Mouse (Mus musculus): ENCODE results near the gene Palm.
A peak's percentile ranks its signal among the peaks of the same experiment; 100 is the strongest.

Palm gene

GRCm38 (mm10) chr10:79831583-79831982 lies 38.2 kb downstream of the Palm start:
- DNase-seq (ENCODE audit: low read depth), result no peak

DNA sequence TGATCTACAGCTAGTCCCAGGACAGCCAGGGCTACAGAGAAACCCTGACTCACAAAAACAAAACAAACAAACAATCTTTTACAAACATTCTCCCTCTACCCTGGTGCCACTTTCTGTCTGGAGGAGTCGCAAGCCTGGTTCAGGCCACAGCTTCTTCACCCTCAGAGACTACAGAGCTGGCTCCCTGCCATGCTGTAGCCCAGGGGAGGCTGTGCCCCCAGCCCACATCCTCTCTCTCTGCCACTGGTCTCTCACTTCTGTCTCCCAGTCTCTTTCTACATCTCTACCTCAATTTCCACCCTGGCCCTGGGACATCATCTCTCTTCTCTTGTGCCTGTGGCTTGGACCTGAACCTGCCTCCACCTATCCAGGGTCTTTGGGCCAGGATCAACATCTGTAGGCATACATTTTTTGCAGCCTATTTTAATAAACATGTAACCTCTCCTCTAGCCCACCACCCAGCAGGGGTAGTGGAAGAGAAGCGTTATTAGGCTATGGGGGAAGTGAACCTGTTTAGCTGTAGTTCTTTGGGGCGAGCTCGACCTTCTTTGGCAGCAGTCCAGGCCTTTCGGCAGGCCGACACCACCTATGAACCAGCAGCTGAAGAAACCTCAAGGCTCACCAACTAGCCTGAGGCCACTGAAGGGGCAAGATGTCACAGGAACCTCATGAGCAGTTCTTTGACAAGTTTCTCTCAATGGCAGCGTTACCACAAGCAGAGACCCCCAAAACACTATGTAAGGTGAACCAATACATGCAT lies 38.8 kb downstream of the Palm start:
- DNase-seq (ENCODE audit: low read depth), result no peak

- DNase-seq (ENCODE audit: low read depth), result no peak
Measured at GRCm38 (mm10) chr10:79832786-79833181, 39.4 kb downstream of the Palm start.

DNA sequence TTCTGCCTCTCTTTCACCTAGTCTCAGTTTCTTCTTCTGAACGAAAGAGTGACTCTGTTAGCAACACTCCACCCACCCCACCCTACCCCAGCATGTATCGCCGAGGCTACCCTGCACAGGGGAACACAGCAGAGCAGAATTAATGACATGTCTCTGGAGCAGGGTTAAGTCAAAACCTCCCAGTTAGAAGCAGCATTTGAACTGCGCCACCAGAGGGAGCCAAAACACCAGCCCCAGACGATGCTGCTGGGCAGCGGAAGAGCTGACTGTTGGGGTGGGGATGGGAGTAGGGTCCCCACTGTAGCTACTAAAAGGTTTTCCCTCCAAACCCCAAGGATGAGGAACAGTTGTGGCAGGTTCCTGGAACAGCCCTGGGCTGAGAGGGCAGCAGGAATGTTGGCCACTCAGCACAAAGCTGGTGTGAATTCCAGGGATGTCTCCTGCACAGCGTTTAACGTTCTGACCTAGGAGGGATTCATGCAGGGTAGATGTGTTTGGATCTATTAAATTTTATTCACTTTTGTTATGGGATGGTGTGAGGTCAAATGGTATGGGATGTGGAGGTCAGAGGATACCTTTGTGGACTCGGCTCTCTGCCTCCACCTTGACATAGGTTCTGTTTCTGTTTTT lies 41.5 kb downstream of the Palm start:
- peak; percentile 46 for DNase-seq (ENCODE audit: low read depth)

GRCm38 (mm10) chr10:79836918-79837317 lies 43.5 kb downstream of the Palm start:
- no peak for DNase-seq (ENCODE audit: low read depth)

DNA sequence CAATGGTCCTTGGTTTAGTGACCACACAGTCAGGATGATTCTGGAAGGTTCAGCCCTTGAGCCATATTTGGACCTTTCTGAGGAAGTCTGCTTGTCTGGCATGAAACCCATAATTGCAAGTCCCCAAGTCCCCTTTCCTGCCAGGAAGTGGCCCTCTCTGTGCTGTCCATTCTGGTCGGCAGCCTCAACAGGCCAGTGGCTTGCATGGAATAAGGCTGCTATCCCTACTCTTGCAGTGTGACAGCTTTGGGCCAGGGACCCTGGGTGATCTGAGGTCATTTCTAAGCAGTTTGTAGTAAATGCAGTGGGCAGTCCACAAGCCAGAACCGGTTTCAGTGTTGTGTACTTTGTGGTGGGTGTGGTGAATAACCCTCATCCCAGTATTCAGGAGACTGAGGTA lies 44.8 kb downstream of the Palm start:
- DNase-seq (ENCODE audit: low read depth), result no peak

DNA sequence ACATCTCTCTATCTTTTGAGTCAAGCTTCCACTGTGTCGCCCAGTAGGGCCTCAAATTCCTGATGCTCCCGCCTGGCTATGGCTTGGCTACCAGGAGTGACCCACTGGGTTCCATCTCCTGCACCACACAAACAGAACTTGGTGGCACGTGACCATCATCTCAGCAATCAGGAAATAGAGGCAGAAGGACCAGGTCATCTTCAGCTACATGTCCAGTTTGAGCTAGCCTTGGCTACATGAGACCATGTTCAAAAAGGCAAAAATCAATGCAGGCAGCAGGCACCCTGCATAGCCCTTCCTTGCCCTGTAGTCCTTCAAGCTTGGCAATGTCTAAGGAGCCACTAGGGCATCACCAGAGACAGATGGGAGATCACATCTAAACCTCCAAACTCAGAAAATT lies 46.7 kb downstream of the Palm start:
- no peak for DNase-seq (ENCODE audit: low read depth)

GRCm38 (mm10) chr10:79840644-79841551 lies 47.5 kb downstream of the Palm start:
- DNase-seq (ENCODE audit: low read depth), result no peak

DNA sequence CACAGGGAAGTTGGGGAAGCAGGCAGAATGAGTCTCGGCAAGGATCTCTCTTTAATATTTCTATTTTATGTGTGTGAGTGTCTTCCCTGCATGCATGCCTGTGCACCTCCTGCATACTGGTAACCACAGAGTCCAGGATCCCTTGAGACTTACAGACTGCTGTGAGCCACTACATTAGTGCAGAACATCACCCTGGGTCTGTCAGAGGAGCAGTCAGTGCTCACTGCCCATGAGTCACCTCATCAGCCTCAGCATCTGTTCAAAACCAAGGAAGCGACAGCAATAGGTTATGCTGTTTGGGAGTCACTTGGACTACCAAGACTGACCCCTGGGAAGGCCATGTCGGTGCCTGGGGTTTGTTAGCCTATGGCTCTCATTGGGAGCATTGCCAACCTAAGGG lies 49.0 kb downstream of the Palm start:
- DNase-seq (ENCODE audit: low read depth), result no peak

DNA sequence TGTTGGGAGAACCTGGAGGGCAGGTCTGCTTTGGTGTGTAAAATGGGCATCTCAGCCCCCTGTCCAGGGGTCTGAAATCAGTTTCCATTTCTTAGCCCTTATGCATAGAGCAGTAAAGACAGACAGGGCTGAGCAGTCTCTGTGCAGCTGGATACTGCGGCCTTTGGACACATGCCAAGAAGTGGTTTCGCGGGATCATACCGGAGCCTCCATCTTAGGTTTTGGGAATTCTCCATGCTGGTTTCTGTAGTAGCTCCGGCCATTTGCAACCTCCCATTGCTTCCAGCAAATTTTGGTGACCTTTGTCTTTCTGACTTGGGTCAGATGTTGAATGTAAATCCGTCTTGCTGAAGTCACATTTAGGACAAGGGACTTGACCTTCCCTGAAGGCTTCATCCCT lies 50.1 kb downstream of the Palm start:
- no peak for DNase-seq (ENCODE audit: low read depth)

GRCm38 (mm10) chr10:79846553-79846952 lies 53.2 kb downstream of the Palm start:
- DNase-seq (ENCODE audit: low read depth), result no peak

DNA sequence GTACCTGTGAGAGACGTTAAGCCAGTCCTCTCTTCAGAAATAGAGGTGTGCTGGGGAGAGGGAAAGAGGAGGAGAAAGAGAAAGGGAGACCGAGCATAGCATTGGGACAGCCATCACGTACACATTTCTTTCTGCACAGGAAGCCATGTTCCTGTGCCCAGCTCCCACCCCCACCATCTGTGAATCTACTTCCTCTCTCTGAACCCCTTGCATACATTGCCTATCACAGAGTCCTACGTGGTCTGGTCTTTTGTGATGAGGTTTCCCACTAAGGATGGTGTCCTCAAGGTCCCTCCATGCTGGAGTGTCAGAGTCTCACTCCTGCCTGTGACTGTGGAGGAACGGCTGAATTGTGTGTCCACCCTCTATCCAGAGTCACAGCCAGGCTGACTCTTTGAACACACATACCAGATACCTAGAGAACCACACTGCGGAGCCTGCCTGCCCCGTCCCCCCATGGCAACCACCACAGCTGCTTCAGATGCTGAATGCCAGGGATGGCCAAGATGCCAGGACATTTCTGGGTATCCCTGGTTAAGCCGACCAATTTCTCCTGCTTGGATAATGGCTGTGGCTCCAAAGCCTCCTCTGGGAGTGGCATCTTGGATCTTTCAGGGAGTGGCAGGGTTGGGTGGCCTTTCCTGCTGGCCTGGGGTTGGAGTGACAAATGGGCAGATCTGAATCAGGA lies 56.7 kb downstream of the Palm start:
- no peak for DNase-seq (ENCODE audit: low read depth)

GRCm38 (mm10) chr10:79851653-79852052 lies 58.3 kb downstream of the Palm start:
- DNase-seq (ENCODE audit: low read depth), result no peak

DNA sequence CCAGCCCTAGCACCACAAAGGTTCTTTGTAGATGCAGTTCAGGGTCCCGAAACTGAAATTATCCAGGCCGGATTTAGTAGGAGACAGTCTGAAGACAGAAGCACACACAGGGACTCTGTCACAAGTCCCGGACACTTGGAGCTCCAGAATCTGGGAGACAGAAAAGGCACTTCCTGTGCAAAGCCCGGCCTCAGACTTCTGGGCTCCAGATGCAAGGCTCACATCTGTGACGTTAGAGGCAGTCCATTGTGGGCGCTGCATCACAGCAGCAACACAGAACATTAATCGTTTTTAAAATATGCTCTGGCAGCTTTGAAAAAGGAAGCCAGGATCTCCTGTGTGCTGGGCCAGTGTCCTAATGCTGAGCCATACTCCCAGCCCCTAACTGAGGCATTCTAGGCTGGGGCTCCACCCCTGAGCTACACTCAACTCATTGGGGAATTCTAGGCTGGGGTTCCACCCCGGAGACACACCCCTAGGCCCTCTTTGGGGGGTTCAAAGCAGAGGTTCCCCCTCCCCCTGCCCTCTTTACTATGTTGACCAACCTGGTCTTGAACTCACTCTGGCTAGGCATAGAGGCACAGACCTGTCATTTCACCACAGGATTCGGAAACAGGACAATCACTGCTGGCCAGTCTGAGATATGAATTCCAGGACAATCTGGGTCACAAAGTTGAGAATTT lies 58.9 kb downstream of the Palm start:
- no peak for DNase-seq (ENCODE audit: low read depth)

DNA sequence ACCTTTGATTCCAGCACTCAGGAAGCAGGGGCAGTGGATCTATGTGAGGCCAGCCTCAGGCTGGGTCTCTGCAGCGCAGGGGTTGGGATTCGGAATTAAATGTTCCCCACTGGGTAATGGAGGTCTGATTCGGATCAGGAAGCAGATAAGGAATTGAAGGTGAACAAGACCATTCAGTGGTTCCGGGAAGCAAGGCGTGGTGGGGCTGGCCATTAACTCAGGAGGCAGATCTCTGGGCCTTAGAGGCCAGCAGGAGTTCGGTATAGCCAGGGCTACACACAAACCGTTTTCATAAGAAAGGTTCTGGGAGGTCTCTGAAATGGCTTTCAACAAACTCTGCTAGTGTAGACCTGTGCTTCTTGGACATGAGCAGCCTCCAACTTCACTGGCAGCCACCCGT lies 59.5 kb downstream of the Palm start:
- DNase-seq (ENCODE audit: low read depth), result no peak

GRCm38 (mm10) chr10:79853392-79853791 lies 60.0 kb downstream of the Palm start:
- DNase-seq (ENCODE audit: low read depth), result peak; percentile 51

DNA sequence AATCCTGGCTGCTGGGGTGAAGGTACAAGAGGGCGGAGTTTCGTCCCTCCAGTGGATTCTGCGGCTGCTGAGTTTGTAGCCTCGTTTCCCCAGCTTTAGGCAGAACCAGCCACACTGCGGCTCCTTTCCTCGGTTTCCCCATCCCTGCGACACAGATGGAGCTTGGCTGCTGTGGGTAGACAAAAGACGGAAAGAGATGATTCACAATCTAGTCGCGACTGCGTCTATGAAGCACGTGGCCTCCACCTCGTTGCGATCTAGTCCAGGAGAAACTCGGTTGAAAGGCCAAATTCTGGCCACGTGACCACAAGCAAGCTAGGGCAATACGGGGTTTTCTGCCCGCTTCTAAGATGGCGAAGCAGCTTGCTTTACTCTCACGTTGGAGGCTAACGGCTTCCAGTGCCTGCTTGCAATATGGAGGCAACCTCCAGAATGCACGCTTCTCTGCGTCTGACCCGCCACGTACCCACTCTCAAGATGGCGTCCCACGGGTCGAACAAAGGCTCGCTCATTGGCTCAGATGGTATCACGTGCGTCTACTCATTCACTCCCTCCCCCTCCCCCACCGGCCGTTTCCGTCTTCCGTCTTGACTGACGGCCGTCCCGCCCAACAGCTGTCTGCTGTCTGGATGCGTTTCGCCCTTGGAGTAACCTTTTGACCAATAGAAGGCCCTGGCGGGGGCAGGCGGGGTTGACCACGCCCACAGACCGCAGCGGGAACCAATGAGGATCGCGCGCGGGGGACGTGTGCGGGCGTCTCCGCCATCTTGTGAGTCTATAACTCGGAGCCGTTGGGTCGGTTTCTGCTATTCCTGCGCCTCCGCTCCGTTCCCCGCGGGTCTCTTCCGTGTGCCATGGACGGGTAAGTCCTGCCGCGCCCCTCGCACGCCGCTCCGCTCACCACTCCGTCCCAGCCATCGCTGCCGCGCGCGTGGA lies 60.8 kb downstream of the Palm start, which contains the start of gene Ptbp1:
Gene Ptbp1 (plus strand): TSS at position 568 of the 936 bp plus-strand sequence.
- peak; percentile 100 for DNase-seq (ENCODE audit: low read depth)

- peak; percentile 34 for DNase-seq (ENCODE audit: low read depth)
Measured at GRCm38 (mm10) chr10:79854801-79855541, 61.6 kb downstream of the Palm start.

DNA sequence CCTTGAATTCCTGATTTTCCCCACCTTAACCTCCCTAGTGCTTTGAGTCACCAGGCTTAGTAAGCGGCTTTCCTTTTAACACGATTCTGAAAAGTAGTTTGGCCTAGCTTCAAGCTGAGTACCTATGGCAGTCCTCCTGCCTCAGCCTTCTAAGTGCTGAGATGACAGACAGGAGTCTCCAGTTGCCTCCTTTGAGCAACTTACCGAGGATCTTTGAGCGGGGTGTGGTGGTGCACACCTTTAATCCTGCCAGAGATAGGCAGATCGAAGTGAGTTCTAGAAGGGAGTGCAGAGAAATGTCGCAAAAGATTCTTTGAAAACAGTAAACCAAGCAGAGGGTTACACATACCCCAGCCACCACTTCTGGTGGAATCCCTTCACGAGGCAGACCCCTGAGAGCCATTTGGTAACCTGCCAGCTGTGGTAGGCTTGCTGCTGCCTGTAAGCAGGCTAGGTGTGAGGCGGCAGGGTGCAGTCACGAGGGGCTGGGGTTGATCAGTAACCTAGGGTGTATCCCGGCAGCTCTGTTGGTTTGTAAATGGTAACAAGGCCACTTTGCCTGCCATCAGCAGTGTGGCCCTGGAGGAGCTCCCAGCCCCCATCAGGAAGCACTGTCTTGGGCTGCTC lies 62.3 kb downstream of the Palm start:
- DNase-seq (ENCODE audit: low read depth), result peak; percentile 30

Data from c-Kit-positive CD71-positive TER-119-negative erythroid progenitor cells, embryonic 14.5 days (primary cell).